Mouse (Mus musculus) spleen, embryonic (tissue): ENCODE measurements at regions not wholly inside any gene's neighbourhood (a gene's known extent, or its start where the extent isn't known, plus 50 kb on each side); places are given as distances from the start of the nearest gene placed in this dataset.

Experiments used
- CTCF ChIA-PET: fragments of 350-600 bp; sonication (Branson Sonifier 250); formaldehyde crosslinking; loops from one replicate; lab custom pipeline; 2022; lab: Charles Lee

- CTCF ChIA-PET = no interaction called here
These were observed 759.9 kb upstream of the Fam160b2 start for GRCm38 (mm10) chr14:71359581-71359980.

- CTCF ChIA-PET = no interaction called here
These were observed 738.6 kb upstream of the Fam160b2 start for GRCm38 (mm10) chr14:71338219-71338618.

GRCm38 (mm10) chr14:71336906-71337305, 737.3 kb upstream of the Fam160b2 start:
- CTCF ChIA-PET = no interaction called here

- CTCF ChIA-PET = no interaction called here
These were observed 734.4 kb upstream of the Fam160b2 start for GRCm38 (mm10) chr14:71334022-71334421.

GRCm38 (mm10) chr14:71329862-71330630, 730.4 kb upstream of the Fam160b2 start:
- CTCF ChIA-PET = interaction anchor here (0.7 kb wide), 1 partner anchor 549 kb away, joined by 5 read pairs; no protein-coding TSS in a partner anchor

- CTCF ChIA-PET = no interaction called here
These were observed 728.0 kb upstream of the Fam160b2 start for GRCm38 (mm10) chr14:71327621-71328020.

GRCm38 (mm10) chr14:71326521-71327105, 727.0 kb upstream of the Fam160b2 start:
- CTCF ChIA-PET = no interaction called here

GRCm38 (mm10) chr14:71315228-71315627, 715.6 kb upstream of the Fam160b2 start:
- CTCF ChIA-PET = no interaction called here

- CTCF ChIA-PET = no interaction called here
These were observed 700.1 kb upstream of the Fam160b2 start for GRCm38 (mm10) chr14:71299755-71300154.

- CTCF ChIA-PET = no interaction called here
These were observed 681.9 kb upstream of the Fam160b2 start for GRCm38 (mm10) chr14:71281568-71281967.

GRCm38 (mm10) chr14:71276309-71276791, 676.7 kb upstream of the Fam160b2 start:
- CTCF ChIA-PET = no interaction called here

- CTCF ChIA-PET = no interaction called here
These were observed 672.8 kb upstream of the Fam160b2 start for GRCm38 (mm10) chr14:71272470-71272869.

- CTCF ChIA-PET = no interaction called here
These were observed 658.0 kb upstream of the Fam160b2 start for GRCm38 (mm10) chr14:71257650-71258049.

GRCm38 (mm10) chr14:71254207-71254606, 654.6 kb upstream of the Fam160b2 start:
- CTCF ChIA-PET = no interaction called here

- CTCF ChIA-PET = no interaction called here
These were observed 652.5 kb upstream of the Fam160b2 start for GRCm38 (mm10) chr14:71252136-71252535.

GRCm38 (mm10) chr14:71251116-71251515, 651.5 kb upstream of the Fam160b2 start:
- CTCF ChIA-PET = no interaction called here

- CTCF ChIA-PET = no interaction called here
These were observed 649.8 kb upstream of the Fam160b2 start for GRCm38 (mm10) chr14:71249387-71249965.

GRCm38 (mm10) chr14:71248534-71248933, 648.9 kb upstream of the Fam160b2 start:
- CTCF ChIA-PET = no interaction called here

- CTCF ChIA-PET = no interaction called here
These were observed 642.2 kb upstream of the Fam160b2 start for GRCm38 (mm10) chr14:71241655-71242390.

GRCm38 (mm10) chr14:71236192-71236591, 636.6 kb upstream of the Fam160b2 start:
- CTCF ChIA-PET = no interaction called here

- CTCF ChIA-PET = no interaction called here
These were observed 635.3 kb upstream of the Fam160b2 start for GRCm38 (mm10) chr14:71234900-71235299.

GRCm38 (mm10) chr14:71234276-71234675, 634.6 kb upstream of the Fam160b2 start:
- CTCF ChIA-PET = no interaction called here
